Mouse (Mus musculus) heart, adult 8-10 months (tissue): ENCODE measurements at regions not wholly inside any gene's neighbourhood (a gene's known extent, or its start where the extent isn't known, plus 50 kb on each side); places are given as distances from the start of the nearest gene placed in this dataset.

ENCODE experiments used
- DNase-seq: peaks from one replicate; pipeline ENCODE4 v3.0.0; 2022; ENCODE audit warnings: low spot score

- no peak for DNase-seq
These were observed 525.6 kb upstream of the Man1a start for GRCm38 (mm10) chr10:54601993-54602392.

- no peak for DNase-seq
These were observed 518.7 kb upstream of the Man1a start for GRCm38 (mm10) chr10:54595072-54595471.

- no peak for DNase-seq
These were observed 482.2 kb upstream of the Man1a start for GRCm38 (mm10) chr10:54558636-54559035.

GRCm38 (mm10) chr10:54551734-54552397 is 475.5 kb upstream of the Man1a start:
- no peak for DNase-seq

GRCm38 (mm10) chr10:54550665-54551064 is 474.3 kb upstream of the Man1a start:
- DNase-seq: no peak

GRCm38 (mm10) chr10:54548977-54549376 is 472.6 kb upstream of the Man1a start:
- DNase-seq: no peak

GRCm38 (mm10) chr10:54548526-54548925 is 472.1 kb upstream of the Man1a start:
- no peak for DNase-seq

GRCm38 (mm10) chr10:54532581-54532980 is 456.2 kb upstream of the Man1a start:
- peak; percentile 21 for DNase-seq

GRCm38 (mm10) chr10:54510776-54511175 is 434.4 kb upstream of the Man1a start:
- DNase-seq: no peak

- no peak for DNase-seq
These were observed 433.4 kb upstream of the Man1a start for GRCm38 (mm10) chr10:54509766-54510165.
